Mouse (Mus musculus): ENCODE data around the gene Gm49392.

GRCm38 (mm10) chr13:60802749-60803148 lies 93.9 kb downstream of the Gm49392 start, which contains the start of gene Ctsll3:
- TF ChIP-seq CTCF (conservative IDR thresholded peaks at IDR 0.05; ENCODE audit: insufficient read depth, insufficient read length, low read depth, low read length) (no peak), POLR2A (IDR thresholded peaks at IDR 0.05; ENCODE audit: low read depth, low read length) (no peak)

All from kidney, adult 2 months (tissue).